In the genomic region with DNA sequence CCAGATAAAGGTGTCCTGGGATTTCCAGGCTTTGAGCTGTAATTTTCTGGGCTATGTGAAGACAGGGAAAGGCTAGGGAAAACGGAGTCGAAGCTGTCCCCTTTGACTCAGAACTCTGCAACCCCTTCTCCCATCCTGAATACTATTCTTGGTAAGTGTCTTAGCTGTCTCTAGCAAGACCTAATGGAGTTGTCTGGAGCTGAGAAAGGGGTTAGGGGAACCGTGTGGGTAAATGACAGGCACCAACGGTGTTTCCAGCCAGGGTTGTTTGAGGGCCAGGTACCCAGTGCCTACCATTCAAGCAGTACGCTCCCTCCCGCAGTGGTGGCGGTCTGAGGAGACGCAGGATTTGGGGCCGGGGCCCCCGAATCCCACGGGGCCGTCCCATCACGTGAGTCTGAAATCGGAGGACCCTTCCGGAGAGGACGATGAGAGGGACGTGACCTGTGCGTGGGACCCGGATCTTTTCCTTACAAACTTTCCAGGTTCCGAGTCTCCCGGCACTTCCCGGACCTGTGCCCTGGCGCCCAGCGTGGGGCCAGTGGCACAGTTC, we compare ENCODE assay signal across 8 mouse cellular contexts. TPM values are rescaled to one million over a fixed set of nuclear protein-coding genes. Genes with fewer than 3 reads are reported as not detected.
A peak's percentile ranks its signal among the peaks of the same experiment; 100 is the strongest.
DNase-seq lines count a peak whose midpoint lies in the region; ATAC-seq and TF ChIP-seq lines count a peak whose summit lies in the region.

No protein-coding gene starts in this region.

- DNase-seq in left cerebral cortex, adult 2 months (ENCODE audit: extremely low spot score in 1 of 2, low spot score in 2 of 2) = no peak
- no peak for DNase-seq in left cerebral cortex, postnatal 36 days (ENCODE audit: low spot score in 2 of 2)
- no peak for DNase-seq in limb, embryonic 10.5 days (ENCODE audit: low spot score)
- DNase-seq in right cerebral cortex, postnatal 10 days (ENCODE audit: low spot score in 2 of 2) = no peak
- DNase-seq in lung, postnatal 36 days = no peak

- peaks cover 13% of the 10 kb centered on the region for H3K4me1 ChIP-seq in embryonic facial prominence, embryonic 13.5 days
- H3K4me1 ChIP-seq in limb, embryonic 10.5 days = peaks cover 18% of the 10 kb centered on the region
- H3K4me1 ChIP-seq in neural tube, embryonic 13.5 days (replicated peaks) = peaks cover 14% of the 10 kb centered on the region

- H3K9ac ChIP-seq in embryonic facial prominence, embryonic 13.5 days = peak overlapping the region; percentile 90
- peak overlapping the region; percentile 76 for H3K9ac ChIP-seq in neural tube, embryonic 13.5 days

- no peaks in the 10 kb centered on the region for H3K9me3 ChIP-seq in embryonic facial prominence, embryonic 13.5 days
- no peaks in the 10 kb centered on the region for H3K9me3 ChIP-seq in limb, embryonic 10.5 days (replicated peaks)
- no peaks in the 10 kb centered on the region for H3K9me3 ChIP-seq in neural tube, embryonic 13.5 days

- WGBS in embryonic facial prominence, embryonic 13.5 days = 3% methylated on average over 24 of the region's 24 CpGs
- WGBS in limb, embryonic 10.5 days = 3% methylated on average over 24 of the region's 24 CpGs
- 4% methylated on average over 24 of the region's 24 CpGs for WGBS in neural tube, embryonic 13.5 days

- no peak for ATAC-seq in embryonic facial prominence, embryonic 13.5 days (ENCODE audit: insufficient number of reproducible peaks, insufficient read depth, low FRiP score, low TSS enrichment, low read depth)
- ATAC-seq in neural tube, embryonic 13.5 days (ENCODE audit: low read depth) = 0 out of 2 replicates have a peak, but pooled peaks have one; percentile 7
- ATAC-seq in activated CD4-positive, CD25-positive, alpha-beta regulatory T cell, adult 4 months = no peak

- H3K27ac ChIP-seq in left cerebral cortex, adult 2 months = peak overlapping the region; percentile 62; the same call in 1 of the 2 replicates
- H3K27ac ChIP-seq in embryonic facial prominence, embryonic 13.5 days = peak overlapping the region; percentile 77; the same call in 1 of the 2 replicates
- peak overlapping the region; percentile 87 for H3K27ac ChIP-seq in limb, embryonic 10.5 days
- H3K27ac ChIP-seq in neural tube, embryonic 13.5 days (replicated peaks) = no peak overlapping the region

- H3K36me3 ChIP-seq in embryonic facial prominence, embryonic 13.5 days = no peaks in the 10 kb centered on the region
- H3K36me3 ChIP-seq in limb, embryonic 10.5 days = no peaks in the 10 kb centered on the region
- no peaks in the 10 kb centered on the region for H3K36me3 ChIP-seq in neural tube, embryonic 13.5 days

- H3K4me3 ChIP-seq in left cerebral cortex, adult 2 months = peak overlapping the region; percentile 63
- H3K4me3 ChIP-seq in embryonic facial prominence, embryonic 13.5 days = peak overlapping the region; percentile 70
- peak overlapping the region; percentile 75 for H3K4me3 ChIP-seq in limb, embryonic 10.5 days
- H3K4me3 ChIP-seq in neural tube, embryonic 13.5 days = peak overlapping the region; percentile 47

- H3K27me3 ChIP-seq in embryonic facial prominence, embryonic 13.5 days = peaks cover 7% of the 10 kb centered on the region
- H3K27me3 ChIP-seq in limb, embryonic 10.5 days (ENCODE audit: low read depth, poor library complexity, severe bottlenecking) = peaks cover 37% of the 10 kb centered on the region
- peaks cover 45% of the 10 kb centered on the region for H3K27me3 ChIP-seq in neural tube, embryonic 13.5 days

- intact Hi-C loops in left cerebral cortex, adult 2 months (cut with DNase I) = no loop called here
- intact Hi-C loops in left cerebral cortex, postnatal 36 days (cut with DNase I) = loop anchor here (5.0 kb wide), 1 partner anchor 45 kb away; a partner anchor contains a TSS

- TF ChIP-seq CTCF in left cerebral cortex, adult 2 months (IDR thresholded peaks at IDR 0.05) = no peak

- H3K4me2 ChIP-seq in embryonic facial prominence, embryonic 13.5 days = peak overlapping the region; percentile 91
- peak overlapping the region; percentile 88 for H3K4me2 ChIP-seq in neural tube, embryonic 13.5 days

RNA-seq across cellular contexts. Expression of a gene that starts 0.7 kb away (rescaled TPM):
- under 1 TPM in 1 of 2 experiments, not detected in 1; 0.23 TPM for total RNA-seq in left cerebral cortex, adult 2 months (2021)
- not detected for total RNA-seq in left cerebral cortex, postnatal 36 days (2021)
- polyA plus RNA-seq in embryonic facial prominence, embryonic 13.5 days (2015; fragmentation: Nextera tagmentation; extraction: Ambion mirVana) = 1.8 and 5.6 TPM in 2 replicates
- polyA plus RNA-seq in limb, embryonic 10.5 days (2016; fragmentation: Nextera tagmentation; extraction: Ambion mirVana) = 14.0 and 18.7 TPM in 2 replicates
- 0.90 and 0.91 TPM in 2 replicates for polyA plus RNA-seq in neural tube, embryonic 13.5 days (2015; fragmentation: Nextera tagmentation; extraction: Ambion mirVana)
- 1 to 10 TPM in 1 of 2 experiments, not detected in 1; 1.1 TPM for polyA plus RNA-seq in activated CD4-positive, CD25-positive, alpha-beta regulatory T cell, adult 4 months (2017; shearing (Covaris generic))

RNA-seq across cellular contexts. Expression of a gene that starts 5.9 kb away (rescaled TPM):
- 1 to 10 TPM; 4.3 to 5.1 TPM for total RNA-seq in left cerebral cortex, adult 2 months (2021)
- 1 to 10 TPM; 3.1 to 4.1 TPM for total RNA-seq in left cerebral cortex, postnatal 36 days (2021)
- polyA plus RNA-seq in embryonic facial prominence, embryonic 13.5 days (2015; fragmentation: Nextera tagmentation; extraction: Ambion mirVana) = 15.9 and 22.7 TPM in 2 replicates
- polyA plus RNA-seq in limb, embryonic 10.5 days (2016; fragmentation: Nextera tagmentation; extraction: Ambion mirVana) = 6.4 and 8.2 TPM in 2 replicates
- polyA plus RNA-seq in neural tube, embryonic 13.5 days (2015; fragmentation: Nextera tagmentation; extraction: Ambion mirVana) = 4.5 and 8.8 TPM in 2 replicates
- 10 to 100 TPM; 15.1 to 18.1 TPM for polyA plus RNA-seq in activated CD4-positive, CD25-positive, alpha-beta regulatory T cell, adult 4 months (2017; shearing (Covaris generic))

RNA-seq across cellular contexts. Expression of a gene that starts 8.7 kb away (rescaled TPM):
- 10 to 100 TPM; 35.6 to 44.1 TPM for total RNA-seq in left cerebral cortex, adult 2 months (2021)
- total RNA-seq in left cerebral cortex, postnatal 36 days (2021) = 10 to 100 TPM; 29.6 to 42.4 TPM
- polyA plus RNA-seq in embryonic facial prominence, embryonic 13.5 days (2015; fragmentation: Nextera tagmentation; extraction: Ambion mirVana) = 39.1 and 40.6 TPM in 2 replicates
- 44.5 and 54.2 TPM in 2 replicates for polyA plus RNA-seq in limb, embryonic 10.5 days (2016; fragmentation: Nextera tagmentation; extraction: Ambion mirVana)
- polyA plus RNA-seq in neural tube, embryonic 13.5 days (2015; fragmentation: Nextera tagmentation; extraction: Ambion mirVana) = 37.2 and 37.3 TPM in 2 replicates
- polyA plus RNA-seq in activated CD4-positive, CD25-positive, alpha-beta regulatory T cell, adult 4 months (2017; shearing (Covaris generic)) = 10 to 100 TPM; 11.3 to 15.1 TPM

RNA-seq across cellular contexts. Expression of a gene that starts 30.5 kb away (rescaled TPM):
- 1 to 10 TPM; 7.8 to 8.0 TPM for total RNA-seq in left cerebral cortex, adult 2 months (2021)
- 1 to 10 TPM; 8.3 TPM for total RNA-seq in left cerebral cortex, postnatal 36 days (2021)
- polyA plus RNA-seq in embryonic facial prominence, embryonic 13.5 days (2015; fragmentation: Nextera tagmentation; extraction: Ambion mirVana) = 101 and 111 TPM in 2 replicates
- 92.8 and 99.5 TPM in 2 replicates for polyA plus RNA-seq in limb, embryonic 10.5 days (2016; fragmentation: Nextera tagmentation; extraction: Ambion mirVana)
- 16.4 and 16.6 TPM in 2 replicates for polyA plus RNA-seq in neural tube, embryonic 13.5 days (2015; fragmentation: Nextera tagmentation; extraction: Ambion mirVana)
- 10 to 100 TPM in 1 of 2 experiments, 1 to 10 TPM in 1; 8.2 to 15.0 TPM for polyA plus RNA-seq in activated CD4-positive, CD25-positive, alpha-beta regulatory T cell, adult 4 months (2017; shearing (Covaris generic))

RNA-seq across cellular contexts. Expression of a gene that starts 34.7 kb away (rescaled TPM):
- 10 to 100 TPM; 89.4 to 95.7 TPM for total RNA-seq in left cerebral cortex, adult 2 months (2021)
- total RNA-seq in left cerebral cortex, postnatal 36 days (2021) = 10 to 100 TPM; 85.9 to 94.2 TPM
- 1.4 and 1.6 TPM in 2 replicates for polyA plus RNA-seq in embryonic facial prominence, embryonic 13.5 days (2015; fragmentation: Nextera tagmentation; extraction: Ambion mirVana)
- 0.09 and 0.16 TPM in 2 replicates for polyA plus RNA-seq in limb, embryonic 10.5 days (2016; fragmentation: Nextera tagmentation; extraction: Ambion mirVana)
- 62.7 and 70.3 TPM in 2 replicates for polyA plus RNA-seq in neural tube, embryonic 13.5 days (2015; fragmentation: Nextera tagmentation; extraction: Ambion mirVana)
- 1 to 10 TPM in 1 of 2 experiments, under 1 TPM in 1; 0.64 to 1.0 TPM for polyA plus RNA-seq in activated CD4-positive, CD25-positive, alpha-beta regulatory T cell, adult 4 months (2017; shearing (Covaris generic))
